Mouse (Mus musculus): ENCODE data around the gene Fam83g. TPM values are rescaled to one million over a fixed set of nuclear protein-coding genes. Genes with fewer than 3 reads are reported as not detected.

The Fam83g gene
- polyA plus RNA-seq, 1 experiment from 2014 or later, result 2.7 TPM

DNA sequence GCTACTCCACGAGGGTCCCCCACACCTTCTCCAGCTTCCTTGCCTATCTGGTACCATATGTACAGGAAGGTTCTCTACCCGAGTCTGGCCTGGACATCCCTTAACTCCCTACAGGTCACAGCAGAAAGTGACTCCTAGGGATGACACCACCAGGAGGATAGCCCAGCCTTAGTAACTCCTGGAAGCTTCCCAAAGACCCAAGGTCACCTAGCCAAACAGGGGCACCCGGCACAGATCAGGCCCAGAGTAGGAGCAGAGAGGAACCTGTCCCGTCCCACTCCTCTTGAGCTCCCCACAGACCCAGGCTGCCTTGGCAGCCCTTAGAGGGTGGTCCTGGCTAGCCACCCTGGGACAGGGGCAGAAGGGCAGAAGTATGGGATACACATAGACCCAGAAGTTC lies 18.5 kb upstream of the Fam83g start:
- Histone ChIP-seq H3K9me3 (replicated peaks) (no peaks in the 10 kb centered on the region), H3K4me3 (no peak overlapping the region), H3K4me2 (no peak overlapping the region), H3K27ac (ENCODE audit: poor library complexity, severe bottlenecking) (no peak overlapping the region), H3K27me3 (replicated peaks) (peaks cover 9% of the 10 kb centered on the region; the same call in 1 of the 2 replicates), H3K4me1 (replicated peaks) (no peaks in the 10 kb centered on the region), H3K9ac (no peak overlapping the region), H3K36me3 (no peaks in the 10 kb centered on the region)
- 73% methylated on average over 4 of the region's 4 CpGs for WGBS
- no peak for ATAC-seq (ENCODE audit: insufficient number of reproducible peaks, low FRiP score)

DNA sequence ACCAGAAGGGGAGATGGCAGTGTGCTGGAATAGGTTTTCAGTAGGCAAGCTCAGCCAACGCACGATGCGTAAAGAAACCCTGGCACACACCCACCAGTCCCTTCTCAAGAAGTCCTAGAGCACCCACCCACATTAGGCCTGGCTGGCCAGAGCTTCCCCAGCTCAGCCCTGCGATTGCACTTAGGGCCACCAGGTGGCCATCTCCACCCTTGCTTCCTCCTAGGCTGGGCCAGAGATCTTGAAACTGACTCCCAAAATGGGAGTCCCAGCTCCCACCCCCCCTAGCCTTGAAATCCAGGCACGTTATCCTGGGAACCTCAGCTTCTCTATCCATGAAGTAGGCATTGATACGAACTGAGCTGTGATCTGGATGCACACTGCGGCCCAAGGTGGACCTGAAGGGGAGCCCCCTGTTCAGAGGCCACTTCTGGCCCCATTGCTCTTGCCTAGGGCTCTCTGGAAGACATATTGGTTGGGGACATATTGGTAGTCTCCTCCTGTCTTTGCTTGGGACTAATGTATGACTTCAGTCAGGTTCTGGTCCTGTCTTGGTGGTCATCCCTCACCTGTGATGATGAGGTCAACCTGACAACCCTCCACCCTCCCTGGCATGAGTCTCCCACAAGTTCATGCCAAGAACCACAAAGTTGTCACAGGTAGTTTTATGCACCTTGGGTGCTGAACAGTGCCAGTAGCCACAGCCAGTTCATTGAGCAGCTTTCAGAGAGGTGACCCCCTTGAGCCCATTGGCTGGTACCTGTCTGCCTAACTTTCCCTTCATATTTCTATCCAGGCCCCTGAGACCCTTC lies 17.7 kb upstream of the Fam83g start:
- Histone ChIP-seq H3K4me1 (replicated peaks) (no peaks in the 10 kb centered on the region), H3K9ac (no peak overlapping the region), H3K36me3 (no peaks in the 10 kb centered on the region), H3K4me2 (no peak overlapping the region), H3K4me3 (no peak overlapping the region), H3K9me3 (replicated peaks) (no peaks in the 10 kb centered on the region), H3K27ac (ENCODE audit: poor library complexity, severe bottlenecking) (no peak overlapping the region), H3K27me3 (replicated peaks) (peaks cover 9% of the 10 kb centered on the region; the same call in 1 of the 2 replicates)
- ATAC-seq (ENCODE audit: insufficient number of reproducible peaks, low FRiP score), result no peak
- WGBS, result 40% methylated on average over 7 of the region's 7 CpGs

DNA sequence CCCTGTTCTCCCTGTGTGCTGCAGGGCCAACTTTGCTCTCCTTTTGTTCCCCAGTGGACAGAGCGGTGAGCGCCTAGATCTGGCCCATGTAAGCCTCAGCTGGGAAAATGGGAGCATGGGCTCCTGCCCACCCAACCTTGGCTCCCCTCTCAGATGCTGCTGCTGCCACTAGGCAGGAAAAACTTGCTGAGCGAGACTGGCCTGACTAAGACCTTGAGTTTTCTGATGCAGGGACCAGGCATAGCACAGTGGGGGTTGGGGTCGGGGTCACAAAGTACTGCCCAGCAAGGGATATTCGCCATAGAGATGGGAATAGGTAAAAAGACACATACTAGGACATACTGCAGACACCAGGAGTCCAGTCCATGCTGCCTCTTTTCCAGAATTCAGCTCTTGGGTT lies 16.6 kb upstream of the Fam83g start:
- Histone ChIP-seq H3K4me2 (no peak overlapping the region), H3K9me3 (replicated peaks) (no peaks in the 10 kb centered on the region), H3K4me1 (replicated peaks) (0 out of 2 replicates have a peak, but pooled peaks cover 3% of the 10 kb centered on the region), H3K9ac (no peak overlapping the region), H3K27me3 (replicated peaks) (peaks cover 9% of the 10 kb centered on the region; the same call in 1 of the 2 replicates), H3K36me3 (no peaks in the 10 kb centered on the region), H3K4me3 (no peak overlapping the region), H3K27ac (ENCODE audit: poor library complexity, severe bottlenecking) (no peak overlapping the region)
- no peak for ATAC-seq (ENCODE audit: insufficient number of reproducible peaks, low FRiP score)
- WGBS, result 90% methylated on average over 5 of the region's 5 CpGs

DNA sequence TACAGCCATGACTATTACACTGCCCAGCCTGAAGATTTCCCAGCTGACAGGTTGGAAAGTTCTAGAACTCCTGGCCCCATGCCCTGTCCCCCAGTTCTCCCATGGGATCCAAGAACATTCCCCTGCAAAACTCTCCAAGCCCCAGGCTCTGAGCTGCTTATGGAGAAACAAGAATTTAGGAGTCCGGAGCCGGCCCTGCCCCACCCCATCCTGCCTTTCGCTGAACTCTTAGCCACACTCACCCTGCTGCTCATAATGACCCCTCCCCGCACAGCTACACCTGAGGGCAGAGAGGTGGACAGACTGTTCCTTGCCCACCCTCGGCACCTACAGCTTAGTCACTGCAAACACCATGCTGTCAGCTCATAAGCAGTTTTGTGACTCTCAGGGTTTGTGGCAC lies 16.1 kb upstream of the Fam83g start:
- 77% methylated on average over 5 of the region's 5 CpGs for WGBS
- H3K36me3 ChIP-seq, result no peaks in the 10 kb centered on the region
- no peak overlapping the region for H3K27ac ChIP-seq (ENCODE audit: poor library complexity, severe bottlenecking)
- H3K4me2 ChIP-seq, result no peak overlapping the region
- no peak overlapping the region for H3K4me3 ChIP-seq
- ATAC-seq (ENCODE audit: insufficient number of reproducible peaks, low FRiP score), result no peak
- 0 out of 2 replicates have a peak, but pooled peaks cover 4% of the 10 kb centered on the region for H3K4me1 ChIP-seq (replicated peaks)
- peaks cover 11% of the 10 kb centered on the region; the same call in 1 of the 2 replicates for H3K27me3 ChIP-seq (replicated peaks)
- H3K9ac ChIP-seq, result no peak overlapping the region
- H3K9me3 ChIP-seq (replicated peaks), result no peaks in the 10 kb centered on the region

DNA sequence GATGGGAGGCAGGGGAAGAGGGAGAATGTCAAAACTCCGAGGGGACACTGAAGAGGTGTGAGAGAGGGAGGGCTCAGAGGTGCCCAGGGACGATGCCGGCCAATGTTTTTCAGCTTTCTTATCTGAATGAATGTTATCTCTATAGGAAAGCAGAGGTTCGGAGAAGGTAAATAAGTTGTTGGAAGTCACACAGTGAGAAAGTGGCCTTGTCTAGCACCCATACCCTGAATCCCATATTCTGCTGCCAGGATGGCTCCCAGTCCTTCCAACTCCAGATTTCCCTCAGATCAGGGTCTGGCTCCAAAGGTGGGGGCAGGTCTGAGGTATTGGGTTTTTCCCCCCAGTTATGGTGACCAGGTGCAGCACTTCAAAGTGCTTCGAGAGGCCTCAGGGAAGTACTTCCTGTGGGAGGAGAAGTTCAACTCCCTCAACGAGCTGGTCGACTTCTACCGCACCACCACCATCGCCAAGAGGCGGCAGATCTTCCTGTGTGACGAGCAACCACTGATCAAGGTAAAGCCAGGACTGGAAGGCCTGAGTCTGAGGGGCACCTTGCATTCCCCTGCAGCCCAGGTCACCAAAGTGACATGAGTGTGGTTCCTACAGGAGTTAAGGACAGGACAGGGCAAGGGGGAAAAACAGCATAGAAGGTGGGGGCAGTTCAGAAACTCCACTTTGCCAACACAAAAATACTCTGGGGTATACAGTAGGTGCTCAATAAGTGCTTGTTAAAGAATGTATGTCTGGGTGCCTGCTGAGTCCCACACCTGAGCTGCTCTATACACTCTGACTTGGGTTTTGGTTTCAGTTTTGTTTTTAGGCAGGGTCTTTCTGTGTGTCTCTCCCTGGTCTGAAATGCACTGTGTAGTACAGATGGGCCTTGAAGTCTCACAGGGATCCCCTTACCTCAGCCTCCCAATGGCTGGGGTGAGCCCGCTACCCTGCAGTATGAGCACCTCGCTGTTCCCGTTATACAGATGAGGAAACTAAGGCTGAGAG lies 14.1 kb upstream of the Fam83g start:
- H3K4me3 ChIP-seq, result no peak overlapping the region
- peaks cover 20% of the 10 kb centered on the region; the same call in 1 of the 2 replicates for H3K27me3 ChIP-seq (replicated peaks)
- no peaks in the 10 kb centered on the region for H3K36me3 ChIP-seq
- H3K4me2 ChIP-seq, result no peak overlapping the region
- WGBS, result 58% methylated on average over 14 of the region's 14 CpGs
- H3K27ac ChIP-seq (ENCODE audit: poor library complexity, severe bottlenecking), result no peak overlapping the region
- no peak for ATAC-seq (ENCODE audit: insufficient number of reproducible peaks, low FRiP score)
- H3K9me3 ChIP-seq (replicated peaks), result no peaks in the 10 kb centered on the region
- H3K4me1 ChIP-seq (replicated peaks), result peaks cover 12% of the 10 kb centered on the region; the same call in 1 of the 2 replicates
- H3K9ac ChIP-seq, result no peak overlapping the region

DNA sequence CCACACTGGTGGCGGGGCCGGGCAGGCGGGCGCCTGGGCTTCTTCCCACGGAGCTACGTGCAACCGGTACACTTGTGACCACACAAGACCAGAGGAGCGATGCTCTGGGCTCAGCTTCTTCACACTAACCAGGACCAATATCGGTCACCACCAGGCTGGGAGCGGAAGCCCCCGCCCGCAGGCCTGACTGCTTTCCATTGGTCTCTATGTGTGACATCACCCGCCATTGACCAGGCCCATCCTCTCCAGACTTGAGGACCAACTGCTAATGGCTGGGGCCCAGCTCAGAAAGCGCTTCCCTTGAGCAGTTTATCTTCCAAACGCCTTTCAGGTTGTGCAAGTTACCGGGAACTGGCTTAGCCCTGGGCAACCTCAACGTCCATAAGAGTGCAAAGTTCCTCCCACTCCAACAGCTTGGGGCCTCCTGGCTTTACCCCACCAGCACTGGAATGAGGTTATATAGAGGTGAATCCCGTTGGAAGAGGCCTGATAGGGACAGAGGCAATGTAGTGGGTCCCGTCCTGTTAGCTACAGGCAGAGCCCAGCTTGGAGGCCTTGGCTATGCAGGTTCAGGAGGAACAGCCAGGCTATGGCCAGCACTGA lies 12.0 kb upstream of the Fam83g start:
- H3K9ac ChIP-seq, result no peak overlapping the region
- no peak overlapping the region for H3K4me3 ChIP-seq
- H3K9me3 ChIP-seq (replicated peaks), result no peaks in the 10 kb centered on the region
- WGBS, result 46% methylated on average over 19 of the region's 19 CpGs
- no peak overlapping the region for H3K27ac ChIP-seq (ENCODE audit: poor library complexity, severe bottlenecking)
- peaks cover 12% of the 10 kb centered on the region; the same call in 1 of the 2 replicates for H3K4me1 ChIP-seq (replicated peaks)
- H3K4me2 ChIP-seq, result no peak overlapping the region
- ATAC-seq (ENCODE audit: insufficient number of reproducible peaks, low FRiP score), result no peak
- H3K27me3 ChIP-seq (replicated peaks), result peaks cover 25% of the 10 kb centered on the region; the same call in 1 of the 2 replicates
- no peaks in the 10 kb centered on the region for H3K36me3 ChIP-seq

DNA sequence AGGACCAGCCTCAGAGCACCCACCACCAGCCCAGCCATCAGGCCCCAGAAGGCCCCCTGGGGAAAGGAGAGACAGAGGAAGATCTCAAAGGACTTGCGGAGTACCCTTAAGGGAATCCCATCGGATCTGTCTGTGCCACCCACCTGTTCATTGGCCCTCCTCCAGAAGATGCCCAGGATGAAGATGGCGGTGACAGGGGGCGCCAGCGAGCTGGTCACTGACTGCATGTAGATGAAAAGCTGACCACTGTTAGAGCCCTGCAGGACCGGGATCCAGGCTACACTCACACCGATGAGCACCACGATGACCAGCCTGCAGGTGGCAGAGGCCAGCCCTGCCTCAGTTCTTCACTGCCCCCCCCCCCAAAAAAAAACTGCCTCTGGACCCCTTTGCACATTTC lies 10.2 kb upstream of the Fam83g start:
- H3K27ac ChIP-seq (ENCODE audit: poor library complexity, severe bottlenecking), result no peak overlapping the region
- no peak overlapping the region for H3K4me2 ChIP-seq
- H3K4me3 ChIP-seq, result no peak overlapping the region
- ATAC-seq (ENCODE audit: insufficient number of reproducible peaks, low FRiP score), result no peak
- H3K9ac ChIP-seq, result no peak overlapping the region
- H3K36me3 ChIP-seq, result no peaks in the 10 kb centered on the region
- peaks cover 25% of the 10 kb centered on the region; the same call in 1 of the 2 replicates for H3K27me3 ChIP-seq (replicated peaks)
- WGBS, result 41% methylated on average over 8 of the region's 8 CpGs
- H3K4me1 ChIP-seq (replicated peaks), result peaks cover 12% of the 10 kb centered on the region; the same call in 1 of the 2 replicates
- H3K9me3 ChIP-seq (replicated peaks), result no peaks in the 10 kb centered on the region

DNA sequence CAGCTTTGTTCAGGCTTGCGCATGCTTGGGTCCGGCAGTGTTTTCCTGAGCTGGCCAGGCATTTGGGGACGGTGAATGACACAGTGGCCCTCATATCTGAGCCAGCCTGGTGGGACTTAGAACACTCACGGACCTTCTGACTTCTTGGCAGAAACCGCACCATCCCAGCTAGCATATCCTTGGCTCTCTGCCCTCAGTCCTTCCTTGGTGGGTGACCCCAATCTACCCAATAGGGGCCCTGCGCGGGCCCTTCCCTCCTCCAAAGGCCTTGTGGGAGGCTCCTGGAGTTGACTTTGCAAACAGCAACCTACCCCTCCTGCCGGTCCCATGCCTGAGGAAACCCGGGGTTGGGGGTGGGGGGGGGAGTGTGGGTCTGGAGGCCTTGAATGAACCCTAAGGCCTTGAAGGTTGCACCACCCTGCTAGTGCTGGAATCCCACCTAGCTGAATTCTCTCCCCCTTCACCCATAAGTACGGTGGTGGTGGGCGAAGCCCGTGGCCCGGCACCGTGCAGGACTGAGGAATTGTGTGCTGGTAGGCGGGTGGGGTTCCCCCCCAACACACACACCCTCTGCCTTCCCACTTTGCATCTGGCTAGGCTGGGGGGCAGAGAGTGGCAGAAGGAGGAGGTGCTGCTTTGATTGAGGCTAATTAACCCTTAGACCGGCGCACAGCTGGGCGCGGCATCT lies 9.6 kb upstream of the Fam83g start:
- WGBS, result 31% methylated on average over 19 of the region's 19 CpGs
- Histone ChIP-seq H3K27me3 (replicated peaks) (peaks cover 30% of the 10 kb centered on the region; the same call in 1 of the 2 replicates), H3K27ac (ENCODE audit: poor library complexity, severe bottlenecking) (no peak overlapping the region), H3K9me3 (replicated peaks) (no peaks in the 10 kb centered on the region), H3K4me2 (no peak overlapping the region), H3K36me3 (no peaks in the 10 kb centered on the region), H3K4me1 (replicated peaks) (peaks cover 12% of the 10 kb centered on the region; the same call in 1 of the 2 replicates), H3K9ac (no peak overlapping the region), H3K4me3 (no peak overlapping the region)
- peak; percentile 13 for ATAC-seq (ENCODE audit: insufficient number of reproducible peaks, low FRiP score)

DNA sequence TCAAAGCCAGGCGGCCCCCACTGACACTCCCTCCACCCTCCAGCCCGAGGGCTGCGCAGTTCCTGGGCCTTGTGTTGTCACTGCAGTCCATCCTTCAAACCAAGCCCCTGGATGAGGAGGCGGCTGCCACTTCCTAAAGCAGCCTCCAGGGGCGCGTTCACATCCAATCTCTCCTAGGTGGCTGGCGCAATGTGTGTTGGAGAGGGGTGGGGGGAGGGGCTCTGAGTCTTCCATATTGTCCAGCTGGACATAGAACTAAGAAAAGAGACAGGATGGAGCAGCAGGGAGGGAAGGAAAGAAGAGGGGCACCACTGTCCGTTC lies 9.1 kb upstream of the Fam83g start:
- no peak overlapping the region for H3K4me2 ChIP-seq
- 9% methylated on average over 8 of the region's 8 CpGs for WGBS
- ATAC-seq (ENCODE audit: insufficient number of reproducible peaks, low FRiP score), result peak; percentile 24; the same call in 1 of the 2 replicates

DNA sequence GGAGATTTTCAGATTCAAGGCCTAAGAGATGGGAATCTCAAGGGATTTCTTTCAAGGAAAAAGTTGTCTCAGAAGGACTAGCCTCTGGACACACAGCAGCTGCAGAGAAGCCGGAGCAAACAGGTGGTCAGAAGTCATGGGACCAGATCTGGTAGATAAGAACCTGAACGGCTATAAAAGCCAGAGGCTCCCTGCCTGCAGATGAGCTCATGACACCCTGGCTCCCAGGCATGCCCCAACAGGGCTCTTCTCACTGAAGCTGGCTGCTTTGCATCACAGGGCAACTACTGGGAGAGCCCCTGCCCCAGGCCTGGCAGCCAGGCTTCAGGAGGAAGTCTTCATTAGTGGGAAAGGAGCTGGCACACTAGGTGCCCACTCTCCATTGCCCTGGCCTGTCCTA lies 8.6 kb upstream of the Fam83g start:
- peaks cover 12% of the 10 kb centered on the region; the same call in 1 of the 2 replicates for H3K4me1 ChIP-seq (replicated peaks)
- no peak overlapping the region for H3K9ac ChIP-seq
- no peaks in the 10 kb centered on the region for H3K9me3 ChIP-seq (replicated peaks)
- H3K4me3 ChIP-seq, result no peak overlapping the region
- no peak overlapping the region for H3K27ac ChIP-seq (ENCODE audit: poor library complexity, severe bottlenecking)
- peaks cover 33% of the 10 kb centered on the region; the same call in 1 of the 2 replicates for H3K27me3 ChIP-seq (replicated peaks)
- 50% methylated on average over 2 of the region's 2 CpGs for WGBS
- no peak for ATAC-seq (ENCODE audit: insufficient number of reproducible peaks, low FRiP score)
- H3K36me3 ChIP-seq, result no peaks in the 10 kb centered on the region
- no peak overlapping the region for H3K4me2 ChIP-seq

More for the DNA sequence above, 9.1 kb upstream of the Fam83g start:
- no peak overlapping the region for H3K27ac ChIP-seq (ENCODE audit: poor library complexity, severe bottlenecking)
- no peaks in the 10 kb centered on the region for H3K9me3 ChIP-seq (replicated peaks)
- no peak overlapping the region for H3K9ac ChIP-seq
- H3K4me3 ChIP-seq, result no peak overlapping the region
- peaks cover 31% of the 10 kb centered on the region; the same call in 1 of the 2 replicates for H3K27me3 ChIP-seq (replicated peaks)
- no peaks in the 10 kb centered on the region for H3K36me3 ChIP-seq
- peaks cover 12% of the 10 kb centered on the region; the same call in 1 of the 2 replicates for H3K4me1 ChIP-seq (replicated peaks)
